Mouse (Mus musculus) neutrophil, adult 65 days (primary cell): ENCODE measurements around the gene Thegl. TPM values are rescaled to one million over a fixed set of nuclear protein-coding genes. Genes with fewer than 3 reads are reported as not detected.

Experiments
- total RNA-seq: library from RNA; stranded (reverse); gene quantifications from 2 replicates; pipeline ENCODE4 v1.2.4, GENCODE M21; 2023

Thegl gene
- total RNA-seq, result not detected in 2 replicates

DNA sequence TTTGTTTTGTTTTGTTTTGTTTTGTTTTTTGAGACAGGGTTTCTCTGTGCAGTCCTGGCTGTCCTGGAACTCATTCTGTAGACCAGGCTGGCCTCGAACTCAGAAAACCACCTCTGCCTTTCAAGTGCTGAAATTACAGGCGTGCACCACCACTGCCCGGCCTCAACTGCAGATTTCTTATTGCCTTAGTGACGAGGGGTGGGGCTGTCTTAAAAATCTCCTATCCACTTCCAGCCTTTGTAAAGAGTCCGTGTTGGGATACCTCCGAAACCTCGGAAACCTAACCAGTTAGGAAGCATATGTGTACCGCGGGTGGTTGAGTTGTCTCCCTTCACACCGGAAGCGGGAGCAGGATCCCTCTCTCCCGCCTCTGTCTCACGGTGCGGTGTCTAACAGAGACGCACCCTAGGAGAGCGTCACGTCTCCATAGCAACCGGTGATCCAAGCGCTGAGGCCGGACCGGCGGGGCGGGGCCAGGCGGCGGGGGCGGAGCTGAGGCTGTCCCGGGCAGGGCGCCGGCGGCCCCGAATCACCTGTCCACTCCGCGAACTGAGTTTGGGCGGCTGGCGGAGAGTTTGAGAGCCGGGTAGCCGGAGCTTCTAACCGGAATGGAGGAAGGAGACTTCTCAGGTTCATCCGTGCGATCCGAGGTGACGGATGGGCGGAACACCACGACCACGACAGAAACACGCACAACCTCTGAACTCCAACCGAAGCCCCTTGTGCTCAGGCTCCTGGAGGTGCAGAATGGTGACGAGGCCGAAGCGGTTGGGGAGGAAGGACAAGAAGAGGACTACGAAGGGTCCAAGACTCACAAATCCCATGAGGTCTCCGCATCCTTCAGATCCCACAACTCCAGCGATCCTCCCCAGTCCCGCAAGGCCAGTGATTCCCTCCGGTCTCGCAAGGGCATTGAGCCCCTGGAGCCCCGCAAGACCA is at the start of gene Thegl:
TSS of gene Thegl (plus strand) at position 480 of the 939 bp plus-strand sequence.

DNA sequence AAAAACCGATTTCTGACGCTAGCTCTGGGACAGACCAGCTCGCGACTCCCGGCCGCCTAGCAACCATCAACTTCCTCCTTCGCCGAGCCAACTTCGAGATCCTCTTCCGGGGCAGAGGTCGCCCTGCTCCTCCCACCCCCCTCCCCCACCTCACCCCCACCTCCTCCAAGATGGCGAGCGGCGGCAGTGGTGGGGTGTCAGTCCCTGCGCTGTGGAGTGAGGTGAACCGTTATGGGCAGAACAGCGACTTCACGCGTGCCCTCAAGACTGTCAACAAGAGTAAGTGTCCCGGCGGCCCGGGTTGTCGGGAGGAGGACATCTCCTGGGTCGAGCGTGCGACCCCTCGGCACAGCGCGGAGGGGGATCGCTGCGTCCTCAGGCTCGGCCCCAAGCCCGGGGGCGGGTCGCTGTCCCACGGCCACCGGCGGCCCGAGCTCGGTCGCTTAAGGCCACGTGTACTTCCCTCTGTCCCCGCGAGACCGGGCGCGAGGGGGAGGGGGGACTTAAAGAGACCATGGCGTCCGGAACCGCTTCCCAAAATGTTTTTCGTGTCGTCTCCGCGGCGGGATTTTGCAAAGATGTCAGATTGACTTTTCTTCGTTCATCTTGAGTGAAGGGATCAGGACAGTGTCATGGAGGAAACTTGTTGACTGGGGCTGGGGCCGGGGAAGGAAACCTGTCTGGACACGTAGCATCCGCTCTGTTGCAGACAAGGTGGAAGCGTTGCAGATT is 41.1 kb upstream of the Thegl start, which contains the start of gene Srp72:
TSS of gene Srp72 (plus strand) at position 130 of the 732 bp plus-strand sequence.

GRCm38 (mm10) chr5:77004051-77004821 is 11.6 kb upstream of the Thegl start, which contains the start of gene Arl9:
Gene Arl9, plus strand, starts transcription at chr5:77004055.

Other genes starting within 250 kb of the Thegl start
- gene Aasdh, start 110.5 kb upstream of the Thegl start, total RNA-seq, result 3.8 and 5.7 TPM in 2 replicates
- gene Paics, start 64.7 kb upstream of the Thegl start, total RNA-seq, result 53.6 and 62.7 TPM in 2 replicates
- 4.7 and 5.7 TPM in 2 replicates for gene Ppat, start 64.4 kb upstream of the Thegl start, total RNA-seq
- gene Srp72, start 41.3 kb upstream of the Thegl start, total RNA-seq, result 101 and 114 TPM in 2 replicates
- 0.84 TPM in 1 of 2 replicates, not detected in the other for gene Arl9, start 12.0 kb upstream of the Thegl start, total RNA-seq
- gene Hopx, start 99.1 kb downstream of the Thegl start, total RNA-seq, result 22.8 and 33.8 TPM in 2 replicates
- 2.8 and 3.8 TPM in 2 replicates for gene Spink2, start 195.4 kb downstream of the Thegl start, total RNA-seq
- gene Rest, start 249.5 kb downstream of the Thegl start, total RNA-seq, result 26.8 and 34.0 TPM in 2 replicates